Mouse (Mus musculus): ENCODE measurements around the gene Farp1. TPM values are rescaled to one million over a fixed set of nuclear protein-coding genes. Genes with fewer than 3 reads are reported as not detected.
A peak's percentile ranks its signal among the peaks of the same experiment; 100 is the strongest.
"Not testable (repeated sequence)": the region's sequence is repeated elsewhere in the genome, so short reads cannot be mapped to it uniquely, and the experiment has no call there.

Farp1 gene
- polyA plus RNA-seq, 1 experiment from 2014 or later = 42.8 TPM

DNA sequence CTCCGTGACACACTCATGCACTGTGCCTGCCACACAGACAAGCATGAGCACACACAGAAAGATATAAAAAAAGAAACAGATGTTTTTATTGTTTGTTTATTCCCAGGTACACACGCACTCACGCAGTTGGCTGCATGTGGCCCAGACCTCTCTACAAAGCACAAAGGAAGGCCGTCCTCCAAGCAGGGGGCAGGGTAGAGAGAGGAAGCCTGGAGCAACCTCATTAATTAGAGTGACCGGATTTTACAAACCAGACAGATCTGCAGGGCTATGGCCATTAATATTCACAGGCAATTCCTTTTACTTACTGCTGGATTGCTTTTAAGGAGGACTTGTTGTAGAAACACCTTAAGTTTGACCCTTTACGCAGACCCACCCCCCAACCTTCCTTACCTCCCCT is 142.9 kb downstream of the Farp1 start:
- Histone ChIP-seq H3K4me2 (ENCODE audit: low read length) (no peak overlapping the region), H3K36me3 (ENCODE audit: control insufficient read depth, insufficient read depth, low read length) (no peaks in the 10 kb centered on the region), H3K9me3 (ENCODE audit: control insufficient read depth, low read length) (no peaks in the 10 kb centered on the region), H3K4me1 (ENCODE audit: control insufficient read depth, insufficient read depth, low read length) (peaks cover 5% of the 10 kb centered on the region), H3K27ac (replicated peaks; ENCODE audit: low read depth, low read length) (0 out of 2 replicates have a peak overlapping the region, but pooled peaks have one; percentile 32), H3K4me3 (replicated peaks; ENCODE audit: low read depth, low read length) (no peak overlapping the region), H3K9ac (replicated peaks; ENCODE audit: low read length) (no peak overlapping the region), H3K27me3 (ENCODE audit: control insufficient read depth, insufficient read depth, low read length) (no peaks in the 10 kb centered on the region)
- WGBS = 72% methylated on average over 6 of the region's 6 CpGs
- DNase-seq (no peak), ATAC-seq (ENCODE audit: low FRiP score, low TSS enrichment) (no peak)

DNA sequence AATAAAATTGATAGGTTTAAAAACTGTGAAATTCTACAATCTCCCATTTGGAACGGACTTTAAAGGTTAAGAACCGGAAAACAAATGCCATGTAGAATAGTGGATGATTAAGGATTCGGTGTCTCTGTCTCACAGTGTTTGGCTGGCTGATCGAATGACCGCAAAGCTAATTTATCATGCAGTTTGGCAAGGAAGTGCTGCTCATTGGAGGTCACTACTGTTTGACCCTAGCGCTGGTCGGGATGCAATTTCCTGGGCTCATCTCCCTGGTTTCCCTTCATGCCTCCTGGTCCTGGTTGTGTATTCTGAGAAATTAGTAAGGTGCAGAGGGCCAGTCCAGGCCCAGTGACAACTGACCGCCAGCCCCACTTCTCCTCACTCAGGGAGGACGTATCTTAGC is 145.6 kb downstream of the Farp1 start:
- WGBS = 81% methylated on average over 9 of the region's 9 CpGs
- DNase-seq = no peak
- H3K27me3 ChIP-seq (ENCODE audit: control insufficient read depth, insufficient read depth, low read length) = no peaks in the 10 kb centered on the region

GRCm38 (mm10) chr14:121181798-121182197 is 146.8 kb downstream of the Farp1 start:
- Histone ChIP-seq H3K4me1 (ENCODE audit: control insufficient read depth, insufficient read depth, low read length) (no peaks in the 10 kb centered on the region), H3K27me3 (ENCODE audit: control insufficient read depth, insufficient read depth, low read length) (no peaks in the 10 kb centered on the region), H3K36me3 (ENCODE audit: control insufficient read depth, insufficient read depth, low read length) (no peaks in the 10 kb centered on the region), H3K9me3 (ENCODE audit: control insufficient read depth, low read length) (no peaks in the 10 kb centered on the region), H3K9ac (replicated peaks; ENCODE audit: low read length) (no peak overlapping the region), H3K4me2 (ENCODE audit: low read length) (no peak overlapping the region), H3K27ac (replicated peaks; ENCODE audit: low read depth, low read length) (no peak overlapping the region), H3K4me3 (replicated peaks; ENCODE audit: low read depth, low read length) (no peak overlapping the region)
- DNase-seq (no peak), ATAC-seq (ENCODE audit: low FRiP score, low TSS enrichment) (no peak)
- WGBS = 76% methylated on average over 4 of the region's 4 CpGs

More for the DNA sequence above, 145.6 kb downstream of the Farp1 start:
- ATAC-seq (ENCODE audit: low FRiP score, low TSS enrichment) = no peak
- H3K4me3 ChIP-seq (replicated peaks; ENCODE audit: low read depth, low read length) = no peak overlapping the region
- no peak overlapping the region for H3K9ac ChIP-seq (replicated peaks; ENCODE audit: low read length)
- H3K9me3 ChIP-seq (ENCODE audit: control insufficient read depth, low read length) = no peaks in the 10 kb centered on the region
- H3K36me3 ChIP-seq (ENCODE audit: control insufficient read depth, insufficient read depth, low read length) = no peaks in the 10 kb centered on the region
- no peaks in the 10 kb centered on the region for H3K4me1 ChIP-seq (ENCODE audit: control insufficient read depth, insufficient read depth, low read length)
- no peak overlapping the region for H3K4me2 ChIP-seq (ENCODE audit: low read length)
- H3K27ac ChIP-seq (replicated peaks; ENCODE audit: low read depth, low read length) = no peak overlapping the region

DNA sequence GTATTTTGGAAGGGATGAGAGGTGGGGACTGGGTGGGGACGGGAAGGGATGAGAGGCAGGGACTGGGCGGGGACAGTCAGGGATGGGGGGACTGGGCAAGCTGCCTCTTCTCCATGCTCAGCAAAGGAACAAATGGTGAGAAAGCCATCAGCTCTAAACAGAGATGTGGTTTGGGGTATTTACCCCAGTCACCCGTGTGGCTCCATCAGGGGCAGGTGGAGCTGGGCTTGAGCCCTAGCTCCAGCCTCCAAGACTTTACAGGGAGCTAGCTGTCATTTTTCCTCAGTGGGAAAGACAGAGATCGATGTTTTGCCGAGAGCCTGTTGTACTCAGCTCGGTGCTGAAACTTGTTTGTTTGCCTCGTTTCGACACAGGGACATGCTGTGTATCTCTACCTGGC is 148.0 kb downstream of the Farp1 start:
- no peak overlapping the region for H3K4me2 ChIP-seq (ENCODE audit: low read length)
- ATAC-seq (ENCODE audit: low FRiP score, low TSS enrichment) (no peak), DNase-seq (no peak)
- H3K27ac ChIP-seq (replicated peaks; ENCODE audit: low read depth, low read length) = no peak overlapping the region
- H3K27me3 ChIP-seq (ENCODE audit: control insufficient read depth, insufficient read depth, low read length) = no peaks in the 10 kb centered on the region
- WGBS = 87% methylated on average over 8 of the region's 8 CpGs
- H3K9ac ChIP-seq (replicated peaks; ENCODE audit: low read length) = no peak overlapping the region
- H3K4me3 ChIP-seq (replicated peaks; ENCODE audit: low read depth, low read length) = no peak overlapping the region
- no peaks in the 10 kb centered on the region for H3K9me3 ChIP-seq (ENCODE audit: control insufficient read depth, low read length)
- H3K36me3 ChIP-seq (ENCODE audit: control insufficient read depth, insufficient read depth, low read length) = no peaks in the 10 kb centered on the region
- H3K4me1 ChIP-seq (ENCODE audit: control insufficient read depth, insufficient read depth, low read length) = no peaks in the 10 kb centered on the region

DNA sequence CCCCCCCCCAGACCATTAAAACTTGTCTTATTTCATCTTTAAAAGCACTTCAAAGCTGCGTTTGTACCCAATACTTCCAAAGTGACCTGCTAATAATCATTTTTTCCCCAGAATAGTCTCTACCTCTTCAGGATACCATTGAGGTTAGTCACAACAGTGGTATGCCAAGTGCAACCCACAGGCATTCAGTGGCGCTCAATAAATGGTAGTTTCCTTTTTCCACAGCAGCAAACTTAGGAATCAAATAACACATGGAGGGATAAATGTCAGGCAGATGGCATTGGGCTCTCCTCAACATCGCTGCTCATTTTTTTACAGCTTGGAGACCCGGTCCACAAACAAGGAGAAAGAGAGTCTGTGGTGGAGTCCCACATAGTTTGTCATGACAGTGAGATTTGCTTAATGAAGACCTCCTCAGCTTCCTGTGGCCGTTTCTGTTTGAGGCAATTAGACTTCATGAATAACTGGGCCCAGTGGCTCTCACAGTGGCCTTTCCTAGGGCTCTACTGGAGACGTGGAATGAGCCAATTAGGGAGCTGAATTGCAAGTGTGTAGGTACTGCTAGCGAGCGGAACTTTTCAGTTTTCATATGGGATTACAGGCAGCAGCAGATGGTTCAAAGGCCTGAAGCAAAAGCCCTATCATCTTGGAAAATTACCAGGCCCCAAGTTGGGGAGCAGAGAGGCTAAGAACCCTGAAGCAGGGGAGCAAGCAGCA is 148.6 kb downstream of the Farp1 start:
- H3K9ac ChIP-seq (replicated peaks; ENCODE audit: low read length) = no peak overlapping the region
- ATAC-seq (ENCODE audit: low FRiP score, low TSS enrichment) (no peak), DNase-seq (no peak)
- H3K4me2 ChIP-seq (ENCODE audit: low read length) = no peak overlapping the region
- H3K36me3 ChIP-seq (ENCODE audit: control insufficient read depth, insufficient read depth, low read length) = no peaks in the 10 kb centered on the region
- H3K4me3 ChIP-seq (replicated peaks; ENCODE audit: low read depth, low read length) = no peak overlapping the region
- H3K27ac ChIP-seq (replicated peaks; ENCODE audit: low read depth, low read length) = no peak overlapping the region
- WGBS = 68% methylated on average over 8 of the region's 8 CpGs
- no peaks in the 10 kb centered on the region for H3K4me1 ChIP-seq (ENCODE audit: control insufficient read depth, insufficient read depth, low read length)
- no peaks in the 10 kb centered on the region for H3K27me3 ChIP-seq (ENCODE audit: control insufficient read depth, insufficient read depth, low read length)
- no peaks in the 10 kb centered on the region for H3K9me3 ChIP-seq (ENCODE audit: control insufficient read depth, low read length)

GRCm38 (mm10) chr14:121184351-121184750 is 149.4 kb downstream of the Farp1 start:
- Histone ChIP-seq H3K9ac (replicated peaks; ENCODE audit: low read length) (no peak overlapping the region), H3K27me3 (ENCODE audit: control insufficient read depth, insufficient read depth, low read length) (no peaks in the 10 kb centered on the region), H3K36me3 (ENCODE audit: control insufficient read depth, insufficient read depth, low read length) (no peaks in the 10 kb centered on the region), H3K4me2 (ENCODE audit: low read length) (no peak overlapping the region), H3K4me3 (replicated peaks; ENCODE audit: low read depth, low read length) (no peak overlapping the region), H3K27ac (replicated peaks; ENCODE audit: low read depth, low read length) (no peak overlapping the region), H3K4me1 (ENCODE audit: control insufficient read depth, insufficient read depth, low read length) (no peaks in the 10 kb centered on the region), H3K9me3 (ENCODE audit: control insufficient read depth, low read length) (no peaks in the 10 kb centered on the region)
- WGBS = 94% methylated on average over 8 of the region's 8 CpGs
- DNase-seq (no peak), ATAC-seq (ENCODE audit: low FRiP score, low TSS enrichment) (no peak)

- no peak overlapping the region for H3K27ac ChIP-seq (replicated peaks; ENCODE audit: low read depth, low read length)
Measured at GRCm38 (mm10) chr14:121186402-121186894, 151.4 kb downstream of the Farp1 start.

GRCm38 (mm10) chr14:121189840-121190239 is 154.8 kb downstream of the Farp1 start:
- not testable (repeated sequence) for H3K9me3 ChIP-seq (ENCODE audit: control insufficient read depth, low read length); ATAC-seq (ENCODE audit: low FRiP score, low TSS enrichment); H3K4me3 ChIP-seq (replicated peaks; ENCODE audit: low read depth, low read length); H3K4me1 ChIP-seq (ENCODE audit: control insufficient read depth, insufficient read depth, low read length); H3K9ac ChIP-seq (replicated peaks; ENCODE audit: low read length); H3K36me3 ChIP-seq (ENCODE audit: control insufficient read depth, insufficient read depth, low read length); H3K27ac ChIP-seq (replicated peaks; ENCODE audit: low read depth, low read length); DNase-seq; H3K4me2 ChIP-seq (ENCODE audit: low read length); H3K27me3 ChIP-seq (ENCODE audit: control insufficient read depth, insufficient read depth, low read length)
- WGBS = 96% methylated on average over 10 of the region's 10 CpGs

More at GRCm38 (mm10) chr14:121186402-121186894, 151.4 kb downstream of the Farp1 start:
- WGBS = 88% methylated on average over 8 of the region's 8 CpGs
- DNase-seq (no peak), ATAC-seq (ENCODE audit: low FRiP score, low TSS enrichment) (no peak)
- Histone ChIP-seq H3K4me2 (ENCODE audit: low read length) (no peak overlapping the region), H3K27me3 (ENCODE audit: control insufficient read depth, insufficient read depth, low read length) (no peaks in the 10 kb centered on the region), H3K4me3 (replicated peaks; ENCODE audit: low read depth, low read length) (no peak overlapping the region), H3K9ac (replicated peaks; ENCODE audit: low read length) (no peak overlapping the region), H3K36me3 (ENCODE audit: control insufficient read depth, insufficient read depth, low read length) (no peaks in the 10 kb centered on the region), H3K9me3 (ENCODE audit: control insufficient read depth, low read length) (no peaks in the 10 kb centered on the region), H3K4me1 (ENCODE audit: control insufficient read depth, insufficient read depth, low read length) (no peaks in the 10 kb centered on the region)

DNA sequence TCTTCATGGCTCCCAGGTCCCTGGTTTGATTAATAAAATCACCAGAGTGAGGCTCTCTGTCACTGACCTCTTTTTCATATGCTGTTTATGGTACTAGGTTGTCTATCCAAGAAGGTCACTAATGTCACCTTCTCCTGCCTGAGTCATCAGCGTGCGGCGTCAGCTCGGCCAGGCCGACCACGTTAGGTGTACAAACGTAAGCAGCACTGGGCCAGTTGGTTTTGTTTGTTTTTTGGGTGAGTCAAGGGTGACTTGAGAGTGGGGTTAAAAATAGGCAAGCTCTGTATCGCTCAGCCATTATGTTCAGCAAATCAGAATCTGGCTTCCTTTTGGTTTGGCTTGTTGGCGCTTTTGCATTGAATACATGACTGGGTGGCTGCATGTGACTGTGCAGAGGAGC is 155.4 kb downstream of the Farp1 start:
- H3K9me3 ChIP-seq (ENCODE audit: control insufficient read depth, low read length) = 0 out of 2 replicates have a peak, but pooled peaks cover under 1% of the 10 kb centered on the region
- H3K4me1 ChIP-seq (ENCODE audit: control insufficient read depth, insufficient read depth, low read length) = 0 out of 2 replicates have a peak, but pooled peaks cover 3% of the 10 kb centered on the region
- no peaks in the 10 kb centered on the region for H3K36me3 ChIP-seq (ENCODE audit: control insufficient read depth, insufficient read depth, low read length)
- H3K4me2 ChIP-seq (ENCODE audit: low read length) = no peak overlapping the region
- no peak overlapping the region for H3K4me3 ChIP-seq (replicated peaks; ENCODE audit: low read depth, low read length)
- no peak overlapping the region for H3K9ac ChIP-seq (replicated peaks; ENCODE audit: low read length)
- H3K27me3 ChIP-seq (ENCODE audit: control insufficient read depth, insufficient read depth, low read length) = no peaks in the 10 kb centered on the region
- 97% methylated on average over 9 of the region's 9 CpGs for WGBS
- DNase-seq (no peak), ATAC-seq (ENCODE audit: low FRiP score, low TSS enrichment) (no peak)
- H3K27ac ChIP-seq (replicated peaks; ENCODE audit: low read depth, low read length) = no peak overlapping the region
